Mouse (Mus musculus) thymus, adult 2 months (tissue): ENCODE data around the gene Slc6a16. TPM values are rescaled to one million over a fixed set of nuclear protein-coding genes. Genes with fewer than 3 reads are reported as not detected.
A peak's percentile ranks its signal among the peaks of the same experiment; 100 is the strongest.

Experiments
- DNase-seq: peaks from one replicate; pipeline ENCODE4 v3.0.0; 2021
- H3K27ac ChIP-seq: fragments of 200-500 bp; 2 replicates; pipeline ENCODE4 v1.5.1; 2012; ENCODE audit warnings: low read length, control low read depth; ENCODE audit not compliant: control insufficient read depth, insufficient read depth
- H3K27me3 ChIP-seq: fragments of 200-500 bp; 2 replicates; pipeline ENCODE4 v1.6.1; 2012; ENCODE audit warnings: mild to moderate bottlenecking, low read length, moderate library complexity, mixed read lengths; ENCODE audit not compliant: control insufficient read depth, insufficient read depth
- H3K36me3 ChIP-seq: fragments of 200-500 bp; 2 replicates; pipeline ENCODE4 v1.6.1; 2012; ENCODE audit warnings: mild to moderate bottlenecking, low read length, moderate library complexity; ENCODE audit not compliant: control insufficient read depth, insufficient read depth
- H3K4me1 ChIP-seq: fragments of 200-500 bp; replicated peaks from 2 replicates; pipeline ENCODE4 v1.6.1; 2012; ENCODE audit warnings: low read length; ENCODE audit not compliant: control insufficient read depth, insufficient read depth
- H3K4me3 ChIP-seq: fragments of 200-500 bp; 2 replicates; pipeline ENCODE4 v1.5.1; 2012; ENCODE audit warnings: mild to moderate bottlenecking, low read length, control low read depth, moderate library complexity; ENCODE audit not compliant: control insufficient read depth, insufficient read depth
- CTCF ChIP-seq: fragments of 200-500 bp; IDR thresholded peaks from 2 replicates; pipeline ENCODE4 v1.5.1; 2012; ENCODE audit warnings: mild to moderate bottlenecking, control low read depth, low read length, moderate library complexity, borderline replicate concordance; ENCODE audit not compliant: control insufficient read depth, poor library complexity, insufficient read depth; ENCODE audit errors: extremely low read depth
- POLR2A ChIP-seq: fragments of 200-500 bp; IDR thresholded peaks from 2 replicates; pipeline ENCODE4 v1.6.1; 2012; ENCODE audit warnings: mild to moderate bottlenecking, low read length, control low read depth, moderate library complexity; ENCODE audit not compliant: control insufficient read depth, poor library complexity, insufficient read depth; ENCODE audit errors: extremely low read depth
- WGBS: fragments of 180-500 bp; shearing (Covaris S2); methylation state at CpG from one replicate; pipeline ENCODE4 v1.1.7; 2018; 5-methylcytosine and 5-hydroxymethylcytosine counted together
- polyA plus RNA-seq: library from polyadenylated mRNA; depleted of rRNA; stranded (reverse); fragments of >200 nt; gene quantifications from 2 replicates; pipeline ENCODE4 v1.2.3, GENCODE M21; 2012

The Slc6a16 gene
- polyA plus RNA-seq, 1 experiment, result 0.30 TPM

- no peak for DNase-seq
- H3K27me3 ChIP-seq, result no peaks in the 10 kb centered on the region
These were observed 23.5 kb downstream of the Slc6a16 start for GRCm38 (mm10) chr7:45264348-45264747.

GRCm38 (mm10) chr7:45265518-45265917 is 24.6 kb downstream of the Slc6a16 start:
- no peak for TF ChIP-seq CTCF
- TF ChIP-seq POLR2A, result no peak
- H3K4me1 ChIP-seq, result no peaks in the 10 kb centered on the region
- H3K4me3 ChIP-seq, result no peak overlapping the region
- 91% methylated on average over 1 of the region's 1 CpGs for WGBS
- no peaks in the 10 kb centered on the region for H3K27me3 ChIP-seq
- H3K36me3 ChIP-seq, result no peaks in the 10 kb centered on the region
- no peak overlapping the region for H3K27ac ChIP-seq
- DNase-seq, result no peak

More at GRCm38 (mm10) chr7:45264348-45264747, 23.5 kb downstream of the Slc6a16 start:
- Histone ChIP-seq H3K4me1 (no peaks in the 10 kb centered on the region), H3K4me3 (no peak overlapping the region), H3K27ac (no peak overlapping the region), H3K36me3 (no peaks in the 10 kb centered on the region)
- 87% methylated on average over 3 of the region's 3 CpGs for WGBS
- TF ChIP-seq CTCF (no peak), POLR2A (no peak)

- H3K27me3 ChIP-seq, result no peaks in the 10 kb centered on the region
- TF ChIP-seq CTCF (no peak), POLR2A (no peak)
- H3K27ac ChIP-seq, result no peak overlapping the region
- 86% methylated on average over 10 of the region's 10 CpGs for WGBS
- DNase-seq, result no peak
- peaks cover 10% of the 10 kb centered on the region for H3K4me1 ChIP-seq
- no peak overlapping the region for H3K4me3 ChIP-seq
- no peaks in the 10 kb centered on the region for H3K36me3 ChIP-seq
These were observed 32.0 kb downstream of the Slc6a16 start for GRCm38 (mm10) chr7:45272786-45273412.

- H3K36me3 ChIP-seq, result no peaks in the 10 kb centered on the region
- no peak for DNase-seq
- 91% methylated on average over 8 of the region's 8 CpGs for WGBS
- no peaks in the 10 kb centered on the region for H3K27me3 ChIP-seq
- H3K4me3 ChIP-seq, result no peak overlapping the region
- H3K4me1 ChIP-seq, result peaks cover 10% of the 10 kb centered on the region
- TF ChIP-seq CTCF (no peak), POLR2A (no peak)
- no peak overlapping the region for H3K27ac ChIP-seq
These were observed 32.8 kb downstream of the Slc6a16 start for GRCm38 (mm10) chr7:45273672-45274071.

GRCm38 (mm10) chr7:45277136-45277760 is 36.4 kb downstream of the Slc6a16 start, which contains the start of gene Slc6a21:
Gene Slc6a21, plus strand, starts transcription at chr7:45277513.
- no peaks in the 10 kb centered on the region for H3K36me3 ChIP-seq
- H3K4me3 ChIP-seq, result peak within 1 kb of the TSS; percentile 23
- peak; percentile 77 for DNase-seq
- peaks cover 10% of the 10 kb centered on the region for H3K4me1 ChIP-seq
- no peak within 1 kb of the TSS for H3K27ac ChIP-seq
- TF ChIP-seq CTCF, result peak; percentile 96
- TF ChIP-seq POLR2A, result no peak
- no peaks in the 10 kb centered on the region for H3K27me3 ChIP-seq
- 7% methylated on average over 44 of the region's 44 CpGs for WGBS

- TF ChIP-seq CTCF, result no peak
- TF ChIP-seq POLR2A, result no peak
- no peak overlapping the region for H3K27ac ChIP-seq
- H3K27me3 ChIP-seq, result no peaks in the 10 kb centered on the region
- H3K36me3 ChIP-seq, result no peaks in the 10 kb centered on the region
- no peaks in the 10 kb centered on the region for H3K4me1 ChIP-seq
- DNase-seq, result no peak
- H3K4me3 ChIP-seq, result no peak overlapping the region
- 92% methylated on average over 13 of the region's 13 CpGs for WGBS
These were observed 45.6 kb downstream of the Slc6a16 start for GRCm38 (mm10) chr7:45286486-45286885.

- 97% methylated on average over 1 of the region's 1 CpGs for WGBS
- H3K4me1 ChIP-seq, result no peaks in the 10 kb centered on the region
- H3K36me3 ChIP-seq, result no peaks in the 10 kb centered on the region
- no peak overlapping the region for H3K4me3 ChIP-seq
- H3K27ac ChIP-seq, result no peak overlapping the region
- TF ChIP-seq POLR2A (no peak), CTCF (no peak)
- no peaks in the 10 kb centered on the region for H3K27me3 ChIP-seq
- DNase-seq, result no peak
These were observed 55.7 kb downstream of the Slc6a16 start for GRCm38 (mm10) chr7:45296626-45297025.
